Comparison of ENCODE assay signal across 8 mouse cellular contexts in genomic region chr3:33142398-33142797, GRCm38 (mm10). TPM values are rescaled to one million over a fixed set of nuclear protein-coding genes. Genes with fewer than 3 reads are reported as not detected.
DNase-seq lines count a peak whose midpoint lies in the region; ATAC-seq and TF ChIP-seq lines count a peak whose summit lies in the region.

No protein-coding gene starts in this region.

- TF ChIP-seq EP300 in liver, postnatal 0 days (IDR thresholded peaks at IDR 0.05; ENCODE audit: low read depth) = no peak

- peak; percentile 55 for ATAC-seq in hindbrain, embryonic 13.5 days (ENCODE audit: low FRiP score)
- ATAC-seq in liver, postnatal 0 days = no peak

- intact Hi-C loops in left cerebral cortex, adult 2 months (cut with DNase I) = loop anchor here (5.0 to 10.0 kb wide), 6 partner anchors 80 to 650 kb away; no protein-coding TSS in a partner anchor

- peak overlapping the region; percentile 80 for H3K9ac ChIP-seq in hindbrain, embryonic 13.5 days
- no peak overlapping the region for H3K9ac ChIP-seq in liver, postnatal 0 days (replicated peaks)

- no peaks in the 10 kb centered on the region for H3K9me3 ChIP-seq in hindbrain, embryonic 13.5 days
- H3K9me3 ChIP-seq in liver, postnatal 0 days (ENCODE audit: low read length) = no peaks in the 10 kb centered on the region

- H3K36me3 ChIP-seq in hindbrain, embryonic 13.5 days = no peaks in the 10 kb centered on the region
- H3K36me3 ChIP-seq in liver, postnatal 0 days (replicated peaks; ENCODE audit: insufficient read depth, low read length) = no peaks in the 10 kb centered on the region

- WGBS in hindbrain, embryonic 13.5 days = under 1% methylated on average over 17 of the region's 17 CpGs
- WGBS in liver, postnatal 0 days (ENCODE audit: insufficient replicate concordance) = 3% methylated on average over 17 of the region's 17 CpGs

- peak overlapping the region; percentile 89 for H3K27ac ChIP-seq in left cerebral cortex, adult 2 months
- peak overlapping the region; percentile 79; the same call in 1 of the 2 replicates for H3K27ac ChIP-seq in hindbrain, embryonic 13.5 days
- H3K27ac ChIP-seq in liver, postnatal 0 days (ENCODE audit: low read depth) = no peak overlapping the region

- peak in 1 of 2 experiments; percentile 22 for DNase-seq in left cerebral cortex, adult 2 months (ENCODE audit: extremely low spot score in 1 of 2, low spot score in 2 of 2)
- no peak for DNase-seq in left cerebral cortex, adult 9 months (ENCODE audit: low spot score in 2 of 2)
- peak; percentile 47 for DNase-seq in embryo, embryonic 11 days
- peak; percentile 12 for DNase-seq in liver, postnatal 0 days
- DNase-seq in spleen, postnatal 10 days (ENCODE audit: low spot score in 2 of 2) = no peak
- no peak for DNase-seq in natural killer cell, adult 2 months (ENCODE audit: low spot score in 2 of 2)
- DNase-seq in thymus, adult 18-20 months = no peak

- peak overlapping the region; percentile 85 for H3K4me3 ChIP-seq in left cerebral cortex, adult 2 months
- peak overlapping the region; percentile 75 for H3K4me3 ChIP-seq in hindbrain, embryonic 13.5 days
- peak overlapping the region; percentile 36 for H3K4me3 ChIP-seq in liver, postnatal 0 days (ENCODE audit: low read depth, low read length)

- peaks cover 8% of the 10 kb centered on the region for H3K4me1 ChIP-seq in hindbrain, embryonic 13.5 days (replicated peaks)
- H3K4me1 ChIP-seq in liver, postnatal 0 days (ENCODE audit: insufficient read depth) = peaks cover 6% of the 10 kb centered on the region; the same call in 1 of the 2 replicates

- no peak for TF ChIP-seq CTCF in left cerebral cortex, adult 2 months (IDR thresholded peaks at IDR 0.05)
- TF ChIP-seq CTCF in liver, postnatal 0 days (IDR thresholded peaks at IDR 0.05; ENCODE audit: low read depth) = no peak

- peaks cover 17% of the 10 kb centered on the region for H3K27me3 ChIP-seq in hindbrain, embryonic 13.5 days
- peaks cover 11% of the 10 kb centered on the region for H3K27me3 ChIP-seq in liver, postnatal 0 days (ENCODE audit: insufficient read depth, low read length)

- H3K4me2 ChIP-seq in hindbrain, embryonic 13.5 days = peak overlapping the region; percentile 85
- peak overlapping the region; percentile 68 for H3K4me2 ChIP-seq in liver, postnatal 0 days (ENCODE audit: low read depth, low read length)

RNA-seq across cellular contexts. Expression of gene Pex5l, which starts 0.6 kb away (rescaled TPM):
- 100 to 1,000 TPM; 246 to 268 TPM for total RNA-seq in left cerebral cortex, adult 2 months (2021)
- 2.8 and 4.1 TPM in 2 replicates for polyA plus RNA-seq in hindbrain, embryonic 13.5 days (2015; fragmentation: Nextera tagmentation; extraction: Ambion mirVana)
- not detected in 2 replicates for polyA plus RNA-seq in liver, postnatal 0 days (2015; fragmentation: Nextera tagmentation; extraction: Ambion mirVana)

Comparison
In these comparisons a context has a peak if more than half of its experiments do, and no peak if none do; other contexts are left out.
1. DNase-seq: peak in embryo, embryonic 11 days (single experiment) and liver, postnatal 0 days (single experiment); none in left cerebral cortex, adult 9 months (0 of 2), spleen, postnatal 10 days (0 of 2), natural killer cell, adult 2 months (0 of 2) and thymus, adult 18-20 months (0 of 2).
2. Peak in every context shown above with its lines, with median percentiles within 50 percentile points of each other: H3K4me3 ChIP-seq.